In genomic region chr3:86774566-86775443, GRCm38 (mm10) we compare ENCODE assay signal across 8 mouse cellular contexts.
DNase-seq lines count a peak whose midpoint lies in the region; ATAC-seq and TF ChIP-seq lines count a peak whose summit lies in the region.

No protein-coding gene starts in this region.

- 57% methylated on average over 14 of the region's 14 CpGs for WGBS in forebrain, embryonic 13.5 days
- WGBS in forebrain, embryonic 12.5 days: 63% methylated on average over 14 of the region's 14 CpGs
- WGBS in forebrain, embryonic 14.5 days: 56% methylated on average over 14 of the region's 14 CpGs
- WGBS in kidney, postnatal 0 days: 53% methylated on average over 14 of the region's 14 CpGs
- WGBS in midbrain, embryonic 14.5 days: 39% methylated on average over 14 of the region's 14 CpGs
- 42% methylated on average over 14 of the region's 14 CpGs for WGBS in cerebellum, adult 2 months

- ATAC-seq in forebrain, embryonic 13.5 days: peak; percentile 22
- no peak; the same call in 1 of the 2 replicates for ATAC-seq in forebrain, embryonic 12.5 days (ENCODE audit: low FRiP score)
- peak; percentile 40 for ATAC-seq in forebrain, embryonic 14.5 days
- ATAC-seq in kidney, postnatal 0 days (replicated peaks; ENCODE audit: low FRiP score, low read depth): no peak
- peak; percentile 37; the same call in 1 of the 2 replicates for ATAC-seq in midbrain, embryonic 14.5 days (ENCODE audit: low FRiP score, low TSS enrichment)

- no peak for TF ChIP-seq CTCF in kidney, postnatal 0 days (IDR thresholded peaks at IDR 0.05; ENCODE audit: low read depth)
- no peak for TF ChIP-seq CTCF in cerebellum, adult 2 months (IDR thresholded peaks at IDR 0.05; ENCODE audit: borderline replicate concordance, insufficient read depth, low read depth, low read length)

- H3K9me3 ChIP-seq in forebrain, embryonic 13.5 days (replicated peaks): no peaks in the 10 kb centered on the region
- H3K9me3 ChIP-seq in forebrain, embryonic 12.5 days: no peaks in the 10 kb centered on the region
- no peaks in the 10 kb centered on the region for H3K9me3 ChIP-seq in forebrain, embryonic 14.5 days (replicated peaks; ENCODE audit: control insufficient read depth, low read length)
- no peaks in the 10 kb centered on the region for H3K9me3 ChIP-seq in kidney, postnatal 0 days (replicated peaks; ENCODE audit: low read length)
- H3K9me3 ChIP-seq in midbrain, embryonic 14.5 days (ENCODE audit: control insufficient read depth, low read length): no peaks in the 10 kb centered on the region

- no peaks in the 10 kb centered on the region; the same call in 1 of the 2 replicates for H3K36me3 ChIP-seq in forebrain, embryonic 13.5 days (ENCODE audit: poor library complexity, severe bottlenecking)
- H3K36me3 ChIP-seq in forebrain, embryonic 12.5 days (replicated peaks): no peaks in the 10 kb centered on the region
- H3K36me3 ChIP-seq in forebrain, embryonic 14.5 days (ENCODE audit: control insufficient read depth, insufficient read depth, low read length): peaks cover 8% of the 10 kb centered on the region; the same call in 1 of the 2 replicates
- H3K36me3 ChIP-seq in kidney, postnatal 0 days (ENCODE audit: insufficient read depth, low read length): peaks cover 4% of the 10 kb centered on the region; the same call in 1 of the 2 replicates
- H3K36me3 ChIP-seq in midbrain, embryonic 14.5 days (ENCODE audit: control insufficient read depth, insufficient read depth, low read length): 0 out of 2 replicates have a peak, but pooled peaks cover 2% of the 10 kb centered on the region

- peaks cover 13% of the 10 kb centered on the region for H3K4me1 ChIP-seq in forebrain, embryonic 13.5 days
- peaks cover 15% of the 10 kb centered on the region for H3K4me1 ChIP-seq in forebrain, embryonic 12.5 days
- H3K4me1 ChIP-seq in forebrain, embryonic 14.5 days (ENCODE audit: control insufficient read depth, insufficient read depth, low read length): peaks cover 5% of the 10 kb centered on the region; the same call in 1 of the 2 replicates
- no peaks in the 10 kb centered on the region for H3K4me1 ChIP-seq in kidney, postnatal 0 days (replicated peaks; ENCODE audit: insufficient read depth, low read length)
- H3K4me1 ChIP-seq in midbrain, embryonic 14.5 days (ENCODE audit: control insufficient read depth, insufficient read depth, low read length): peaks cover 14% of the 10 kb centered on the region
- H3K4me1 ChIP-seq in cerebellum, adult 2 months (ENCODE audit: control insufficient read depth, insufficient read depth, low read length): no peaks in the 10 kb centered on the region

- peak; percentile 47 for DNase-seq in forebrain, embryonic 14.5 days (ENCODE audit: low spot score)
- DNase-seq in kidney, postnatal 0 days (ENCODE audit: low spot score): peak; percentile 56
- DNase-seq in midbrain, embryonic 14.5 days: no peak
- no peak for DNase-seq in ovary, postnatal 36 days (ENCODE audit: low spot score)
- DNase-seq in left cerebral cortex, adult 11 months (ENCODE audit: low spot score): no peak
- no peak for DNase-seq in cerebellum, adult 2 months

- no peak for TF ChIP-seq POLR2A in cerebellum, adult 2 months (IDR thresholded peaks at IDR 0.05; ENCODE audit: borderline replicate concordance, insufficient read depth, low read length)

- no peak overlapping the region; the same call in 1 of the 2 replicates for H3K4me2 ChIP-seq in forebrain, embryonic 13.5 days
- no peak overlapping the region for H3K4me2 ChIP-seq in forebrain, embryonic 12.5 days
- no peak overlapping the region for H3K4me2 ChIP-seq in forebrain, embryonic 14.5 days (ENCODE audit: low read length)
- H3K4me2 ChIP-seq in kidney, postnatal 0 days (ENCODE audit: low read length): no peak overlapping the region
- H3K4me2 ChIP-seq in midbrain, embryonic 14.5 days (ENCODE audit: low read length): peak overlapping the region; percentile 25; the same call in 1 of the 2 replicates

- no peaks in the 10 kb centered on the region for H3K27me3 ChIP-seq in forebrain, embryonic 13.5 days
- H3K27me3 ChIP-seq in forebrain, embryonic 12.5 days: no peaks in the 10 kb centered on the region; the same call in 1 of the 2 replicates
- no peaks in the 10 kb centered on the region for H3K27me3 ChIP-seq in forebrain, embryonic 14.5 days (replicated peaks; ENCODE audit: control insufficient read depth, insufficient read depth, low read length)
- H3K27me3 ChIP-seq in kidney, postnatal 0 days (ENCODE audit: insufficient read depth, low read length): no peaks in the 10 kb centered on the region
- no peaks in the 10 kb centered on the region for H3K27me3 ChIP-seq in midbrain, embryonic 14.5 days (ENCODE audit: control insufficient read depth, insufficient read depth, low read length)
- no peaks in the 10 kb centered on the region for H3K27me3 ChIP-seq in cerebellum, adult 2 months (ENCODE audit: control insufficient read depth, insufficient read depth, low read length)

- H3K4me3 ChIP-seq in forebrain, embryonic 13.5 days: no peak overlapping the region
- H3K4me3 ChIP-seq in forebrain, embryonic 12.5 days (replicated peaks): no peak overlapping the region
- H3K4me3 ChIP-seq in forebrain, embryonic 14.5 days (ENCODE audit: low read depth, low read length): no peak overlapping the region
- H3K4me3 ChIP-seq in kidney, postnatal 0 days (replicated peaks; ENCODE audit: low read depth, low read length): no peak overlapping the region
- no peak overlapping the region for H3K4me3 ChIP-seq in midbrain, embryonic 14.5 days (replicated peaks; ENCODE audit: low read depth, low read length)
- H3K4me3 ChIP-seq in cerebellum, adult 2 months (replicated peaks; ENCODE audit: insufficient read depth, low read depth, low read length): no peak overlapping the region

- no peak overlapping the region for H3K9ac ChIP-seq in forebrain, embryonic 13.5 days
- no peak overlapping the region for H3K9ac ChIP-seq in forebrain, embryonic 12.5 days
- no peak overlapping the region for H3K9ac ChIP-seq in forebrain, embryonic 14.5 days (ENCODE audit: low read length)
- H3K9ac ChIP-seq in kidney, postnatal 0 days (ENCODE audit: low read depth, low read length): no peak overlapping the region
- no peak overlapping the region for H3K9ac ChIP-seq in midbrain, embryonic 14.5 days (replicated peaks; ENCODE audit: low read length)

- 0 out of 2 replicates have a peak overlapping the region, but pooled peaks have one; percentile 6 for H3K27ac ChIP-seq in forebrain, embryonic 13.5 days
- no peak overlapping the region for H3K27ac ChIP-seq in forebrain, embryonic 12.5 days
- peak overlapping the region; percentile 33; the same call in 1 of the 2 replicates for H3K27ac ChIP-seq in forebrain, embryonic 14.5 days (ENCODE audit: low read depth, low read length)
- peak overlapping the region; percentile 26; the same call in 1 of the 2 replicates for H3K27ac ChIP-seq in kidney, postnatal 0 days
- peak overlapping the region; percentile 52; the same call in 1 of the 2 replicates for H3K27ac ChIP-seq in midbrain, embryonic 14.5 days (replicated peaks; ENCODE audit: low read depth, low read length)
- H3K27ac ChIP-seq in cerebellum, adult 2 months (ENCODE audit: insufficient read depth, low read length): no peak overlapping the region

Comparison
In these comparisons a context has a peak if more than half of its experiments do, and no peak if none do; other contexts are left out.
1. ATAC-seq: peak in forebrain, embryonic 13.5 days (single experiment), forebrain, embryonic 14.5 days (single experiment) and midbrain, embryonic 14.5 days (single experiment); none in forebrain, embryonic 12.5 days (single experiment) and kidney, postnatal 0 days (single experiment).
2. H3K27ac ChIP-seq: peak in forebrain, embryonic 13.5 days (single experiment), forebrain, embryonic 14.5 days (single experiment), kidney, postnatal 0 days (single experiment) and midbrain, embryonic 14.5 days (single experiment); none in forebrain, embryonic 12.5 days (single experiment) and cerebellum, adult 2 months (single experiment).
3. DNase-seq: peak in forebrain, embryonic 14.5 days (single experiment) and kidney, postnatal 0 days (single experiment); none in midbrain, embryonic 14.5 days (single experiment), ovary, postnatal 36 days (single experiment), left cerebral cortex, adult 11 months (single experiment) and cerebellum, adult 2 months (0 of 2).